In the genomic region with DNA sequence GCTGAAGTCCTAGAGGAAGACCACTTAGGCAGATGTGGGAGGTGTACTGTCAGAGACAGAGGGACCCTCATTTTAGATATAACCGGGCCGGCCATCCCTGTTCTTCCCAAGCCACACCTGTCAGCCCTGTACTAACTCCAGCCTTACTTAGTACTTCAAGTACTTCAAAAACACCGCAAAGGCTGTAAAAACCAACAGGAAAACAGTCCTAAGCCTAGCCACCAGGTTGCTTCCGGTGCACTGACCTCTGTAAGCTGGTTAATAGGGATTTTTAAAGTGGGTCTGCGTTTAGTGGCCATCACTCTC, we compare ENCODE assay signal across 8 mouse cellular contexts. TPM values are rescaled to one million over a fixed set of nuclear protein-coding genes. Genes with fewer than 3 reads are reported as not detected.
DNase-seq lines count a peak whose midpoint lies in the region; ATAC-seq lines count a peak whose summit lies in the region.

No protein-coding gene starts in this region.

- ATAC-seq in kidney, embryonic 14.5 days (ENCODE audit: low FRiP score, low TSS enrichment): peak; percentile 18
- ATAC-seq in hindbrain, embryonic 13.5 days (ENCODE audit: low FRiP score): no peak
- ATAC-seq in megakaryocyte-erythroid progenitor cell, adult 5-6 weeks (replicated peaks; ENCODE audit: low FRiP score, low TSS enrichment, poor library complexity, severe bottlenecking): peak; percentile 22; the same call in 1 of the 2 replicates

- peak overlapping the region; percentile 81 for H3K9ac ChIP-seq in kidney, embryonic 14.5 days (ENCODE audit: low read depth, low read length)
- H3K9ac ChIP-seq in hindbrain, embryonic 13.5 days: peak overlapping the region; percentile 89

- no peak for DNase-seq in kidney, postnatal 14 days
- peak; percentile 13 for DNase-seq in c-Kit-negative CD71-positive TER-119-positive erythroid progenitor cells, embryonic 14.5 days (ENCODE audit: low read depth, low spot score)
- no peak for DNase-seq in layer of hippocampus, postnatal 14 days (ENCODE audit: low spot score in 2 of 2)
- no peak for DNase-seq in left cerebral cortex, postnatal 10 days (ENCODE audit: extremely low spot score in 1 of 2, low spot score in 2 of 2)
- no peak for DNase-seq in urinary bladder, postnatal 10 days (ENCODE audit: low spot score)

- no peaks in the 10 kb centered on the region for H3K9me3 ChIP-seq in kidney, embryonic 14.5 days (ENCODE audit: control insufficient read depth, low read length)
- H3K9me3 ChIP-seq in hindbrain, embryonic 13.5 days: no peaks in the 10 kb centered on the region

- no peaks in the 10 kb centered on the region for H3K4me1 ChIP-seq in kidney, embryonic 14.5 days (ENCODE audit: control insufficient read depth, insufficient read depth, low read length)
- H3K4me1 ChIP-seq in hindbrain, embryonic 13.5 days (replicated peaks): peaks cover 15% of the 10 kb centered on the region

- H3K4me2 ChIP-seq in kidney, embryonic 14.5 days (replicated peaks; ENCODE audit: low read depth, low read length): peak overlapping the region; percentile 47
- H3K4me2 ChIP-seq in hindbrain, embryonic 13.5 days: peak overlapping the region; percentile 58

- H3K4me3 ChIP-seq in kidney, embryonic 14.5 days (ENCODE audit: low read length): peak overlapping the region; percentile 82
- H3K4me3 ChIP-seq in hindbrain, embryonic 13.5 days: peak overlapping the region; percentile 85

- WGBS in kidney, embryonic 14.5 days: 42% methylated on average over 5 of the region's 5 CpGs
- whole genome bisulfite sequencing in hindbrain, embryonic 13.5 days: 77% methylated on average over 5 of the region's 5 CpGs

- intact Hi-C loops in left cerebral cortex, postnatal 10 days (cut with DNase I): no loop called here

- H3K36me3 ChIP-seq in kidney, embryonic 14.5 days (ENCODE audit: control insufficient read depth, insufficient read depth, low read length): peaks cover 32% of the 10 kb centered on the region; the same call in 1 of the 2 replicates
- H3K36me3 ChIP-seq in hindbrain, embryonic 13.5 days: peaks cover 22% of the 10 kb centered on the region

- peak overlapping the region; percentile 93; the same call in 1 of the 2 replicates for H3K27ac ChIP-seq in kidney, embryonic 14.5 days (ENCODE audit: low read depth, low read length)
- peak overlapping the region; percentile 84; the same call in 1 of the 2 replicates for H3K27ac ChIP-seq in hindbrain, embryonic 13.5 days

- no peaks in the 10 kb centered on the region for H3K27me3 ChIP-seq in kidney, embryonic 14.5 days (ENCODE audit: control insufficient read depth, insufficient read depth, low read length)
- no peaks in the 10 kb centered on the region for H3K27me3 ChIP-seq in hindbrain, embryonic 13.5 days

RNA-seq across cellular contexts. Expression of a gene that starts 11.1 kb away (rescaled TPM):
- 275 and 301 TPM in 2 replicates for polyA plus RNA-seq in kidney, embryonic 14.5 days (2014; fragmentation: Nextera tagmentation; extraction: Ambion mirVana)
- polyA plus RNA-seq in hindbrain, embryonic 13.5 days (2015; fragmentation: Nextera tagmentation; extraction: Ambion mirVana): 182 and 185 TPM in 2 replicates
- 184 and 190 TPM in 2 replicates for total RNA-seq in megakaryocyte-erythroid progenitor cell, adult 5-6 weeks (2014; fragmentation: Nextera tagmentation)
- total RNA-seq in megakaryocyte-erythroid progenitor cell, adult 5-6 weeks (2017): 101 and 117 TPM in 2 replicates
- 100 to 1,000 TPM in 1 of 2 experiments, 10 to 100 TPM in 1; 99.5 to 108 TPM for total RNA-seq in layer of hippocampus, postnatal 14 days (2021)
- total RNA-seq in left cerebral cortex, postnatal 10 days (2021): 100 to 1,000 TPM; 124 to 125 TPM
